Mouse (Mus musculus) bone marrow, adult 2 months (tissue): ENCODE results near the gene Oas3. TPM values are rescaled to one million over a fixed set of nuclear protein-coding genes. Genes with fewer than 3 reads are reported as not detected.

Source experiments
- H3K27ac ChIP-seq: fragments of 200-500 bp; 2 replicates; pipeline ENCODE4 v1.5.1; 2012; ENCODE audit warnings: low read depth, mild to moderate bottlenecking, control low read depth, inconsistent platforms, low read length; ENCODE audit not compliant: control insufficient read depth, poor library complexity, insufficient read depth
- H3K4me1 ChIP-seq: fragments of 200-500 bp; 2 replicates; pipeline ENCODE4 v1.6.1; 2011; ENCODE audit warnings: low read length; ENCODE audit not compliant: control insufficient read depth, insufficient read depth
- H3K4me3 ChIP-seq: fragments of 200-500 bp; replicated peaks from 2 replicates; pipeline ENCODE3; 2011; ENCODE audit warnings: mild to moderate bottlenecking, low read depth, low read length, control low read depth; ENCODE audit not compliant: control insufficient read depth
- CTCF ChIP-seq: fragments of 200-500 bp; IDR thresholded peaks from 2 replicates; pipeline ENCODE4 v1.5.1; 2011; ENCODE audit warnings: low read length, control low read depth; ENCODE audit not compliant: control insufficient read depth, insufficient read depth
- POLR2A ChIP-seq: fragments of 200-500 bp; IDR thresholded peaks from 2 replicates; pipeline ENCODE4 v1.6.1; 2011; ENCODE audit warnings: low read depth, mild to moderate bottlenecking, control low read depth, low read length, borderline replicate concordance; ENCODE audit not compliant: control insufficient read depth
- WGBS: fragments of 180-500 bp; shearing (Covaris S2); methylation state at CpG from one replicate; pipeline ENCODE4 v1.1.7; 2018; 5-methylcytosine and 5-hydroxymethylcytosine counted together
- polyA plus RNA-seq: library from polyadenylated mRNA; stranded (reverse); fragments of >200 nt; gene quantifications from 2 replicates; pipeline ENCODE4 v1.2.4, GENCODE M21; 2011; ENCODE audit warnings: low replicate concordance; ENCODE audit not compliant: missing spikeins, insufficient read depth, insufficient read length

Gene Oas3
- polyA plus RNA-seq, 1 experiment: 19.9 TPM

GRCm38 (mm10) chr5:120711827-120712226, 65.6 kb downstream of the Oas3 start, which contains the start of gene Dtx1:
Gene Dtx1, minus strand, starts transcription at chr5:120711927.
- WGBS: 36% methylated on average over 3 of the region's 3 CpGs

DNA sequence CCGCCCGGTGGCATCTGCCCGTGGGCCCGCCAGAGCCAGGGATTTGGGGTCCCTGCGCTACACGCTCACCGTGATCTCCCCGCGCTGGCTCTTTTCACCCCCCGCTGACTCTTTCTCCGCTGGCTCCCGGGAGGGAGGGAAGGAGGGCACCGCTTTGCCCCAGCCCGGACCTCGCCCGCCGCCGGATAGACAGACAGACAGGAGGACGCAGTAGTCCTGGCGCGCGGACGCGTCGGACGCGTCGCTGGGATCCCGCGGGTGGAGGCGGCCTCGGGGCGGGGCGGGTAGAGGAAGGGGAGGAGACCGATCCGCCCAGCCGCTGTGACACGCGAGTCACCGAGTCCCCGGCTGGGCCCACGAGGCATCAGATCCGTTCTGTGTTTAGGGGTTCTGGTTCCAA, 66.0 kb downstream of the Oas3 start:
- H3K27ac ChIP-seq: no peak overlapping the region
- H3K4me3 ChIP-seq: peak overlapping the region; percentile 44
- H3K4me1 ChIP-seq: no peaks in the 10 kb centered on the region; the same call in 1 of the 2 replicates
- WGBS: 1% methylated on average over 42 of the region's 43 CpGs
- no peak for TF ChIP-seq CTCF
- no peak for TF ChIP-seq POLR2A

More at GRCm38 (mm10) chr5:120711827-120712226, 65.6 kb downstream of the Oas3 start, which contains the start of gene Dtx1:
- TF ChIP-seq CTCF: no peak
- no peak for TF ChIP-seq POLR2A
- Histone ChIP-seq H3K4me3 (peak within 1 kb of the TSS; percentile 44), H3K27ac (no peak within 1 kb of the TSS), H3K4me1 (no peaks in the 10 kb centered on the region; the same call in 1 of the 2 replicates)

- Histone ChIP-seq H3K4me3 (peak overlapping the region; percentile 44), H3K27ac (no peak overlapping the region; the same call in 1 of the 2 replicates), H3K4me1 (no peaks in the 10 kb centered on the region; the same call in 1 of the 2 replicates)
- WGBS: 5% methylated on average over 34 of the region's 34 CpGs
- TF ChIP-seq POLR2A (no peak), CTCF (no peak)
Observed at GRCm38 (mm10) chr5:120710826-120711248, 66.6 kb downstream of the Oas3 start.

GRCm38 (mm10) chr5:120710161-120710825, 67.2 kb downstream of the Oas3 start:
- peak overlapping the region; percentile 3; the same call in 1 of the 2 replicates for H3K27ac ChIP-seq
- TF ChIP-seq CTCF (no peak), POLR2A (no peak)
- H3K4me3 ChIP-seq: peak overlapping the region; percentile 23
- WGBS: 11% methylated on average over 40 of the region's 40 CpGs
- no peaks in the 10 kb centered on the region; the same call in 1 of the 2 replicates for H3K4me1 ChIP-seq

DNA sequence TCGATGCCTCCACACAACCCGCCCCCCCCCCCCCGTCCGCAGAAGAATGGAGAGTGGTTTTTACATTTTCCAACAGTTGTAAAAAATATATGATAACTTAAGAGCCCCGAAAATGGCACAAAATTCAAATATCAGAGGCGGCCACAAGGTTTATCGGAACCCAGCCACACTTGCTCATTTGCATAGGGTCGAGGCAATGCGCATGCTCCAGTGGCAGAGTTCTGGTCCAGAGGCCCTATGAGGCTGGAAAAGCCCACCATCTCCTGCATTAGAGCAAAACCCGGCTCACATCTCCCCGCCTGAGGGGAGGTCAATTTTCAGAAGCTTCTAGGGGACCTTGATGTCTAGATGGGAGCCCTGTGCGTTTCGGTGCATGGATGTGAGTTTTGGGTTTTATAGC, 70.5 kb downstream of the Oas3 start:
- Histone ChIP-seq H3K4me1 (no peaks in the 10 kb centered on the region; the same call in 1 of the 2 replicates), H3K27ac (peak overlapping the region; percentile 23), H3K4me3 (no peak overlapping the region)
- 47% methylated on average over 12 of the region's 13 CpGs for WGBS
- no peak for TF ChIP-seq CTCF

DNA sequence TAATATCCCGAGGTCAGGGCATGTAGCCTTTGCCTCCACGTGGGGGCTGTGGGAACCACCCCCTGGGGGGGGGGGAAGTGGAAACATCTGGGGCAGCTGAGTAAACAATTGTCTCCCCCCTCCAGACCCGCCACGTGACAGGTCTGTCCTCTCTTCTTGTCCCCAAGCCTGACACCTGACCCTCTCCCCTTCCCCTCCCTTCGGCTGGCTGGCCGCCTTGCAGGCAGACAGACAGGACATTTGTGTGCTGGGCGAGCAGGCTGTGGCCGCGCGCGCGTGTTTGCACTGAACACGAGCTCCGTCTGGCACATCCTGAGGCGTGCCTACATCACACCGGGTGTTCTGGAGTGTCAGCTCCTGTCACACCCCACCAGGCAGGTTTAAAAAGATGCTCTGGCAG, 70.9 kb downstream of the Oas3 start:
- Histone ChIP-seq H3K4me3 (no peak overlapping the region), H3K4me1 (no peaks in the 10 kb centered on the region; the same call in 1 of the 2 replicates), H3K27ac (0 out of 2 replicates have a peak overlapping the region, but pooled peaks have one; percentile 48)
- 11% methylated on average over 16 of the region's 16 CpGs for WGBS
- TF ChIP-seq POLR2A: no peak
- no peak for TF ChIP-seq CTCF

GRCm38 (mm10) chr5:120704421-120704820, 73.0 kb downstream of the Oas3 start:
- TF ChIP-seq CTCF: no peak
- TF ChIP-seq POLR2A: no peak
- WGBS: 43% methylated on average over 6 of the region's 6 CpGs
- Histone ChIP-seq H3K27ac (peak overlapping the region; percentile 37), H3K4me3 (no peak overlapping the region), H3K4me1 (no peaks in the 10 kb centered on the region; the same call in 1 of the 2 replicates)

- no peak for TF ChIP-seq CTCF
- no peak for TF ChIP-seq POLR2A
- 68% methylated on average over 3 of the region's 3 CpGs for WGBS
- Histone ChIP-seq H3K27ac (no peak overlapping the region), H3K4me3 (no peak overlapping the region), H3K4me1 (no peaks in the 10 kb centered on the region; the same call in 1 of the 2 replicates)
Observed at GRCm38 (mm10) chr5:120703660-120704059, 73.8 kb downstream of the Oas3 start.

Other genes with a start within 250 kb of the Oas3 start
- gene Tpcn1, start 189.0 kb downstream of the Oas3 start, polyA plus RNA-seq: 34.6 and 46.7 TPM in 2 replicates
- 3.7 and 7.2 TPM in 2 replicates for gene Iqcd, start 188.6 kb downstream of the Oas3 start, polyA plus RNA-seq
- gene Rita1, start 165.1 kb downstream of the Oas3 start, polyA plus RNA-seq: 1.9 and 3.4 TPM in 2 replicates
- 17.2 and 32.0 TPM in 2 replicates for gene Ddx54, start 164.9 kb downstream of the Oas3 start, polyA plus RNA-seq
- not detected in 2 replicates for gene Cfap73, start 143.4 kb downstream of the Oas3 start, polyA plus RNA-seq
- 1.6 and 4.6 TPM in 2 replicates for gene Rasal1, start 128.8 kb downstream of the Oas3 start, polyA plus RNA-seq
- gene Dtx1, start 65.7 kb downstream of the Oas3 start, polyA plus RNA-seq: 2.7 and 3.6 TPM in 2 replicates
- 12.2 and 25.1 TPM in 2 replicates for gene Oas2, start 27.8 kb downstream of the Oas3 start, polyA plus RNA-seq
- 3.7 TPM in 1 of 2 replicates, not detected in the other for gene Oas1e, start 17.9 kb upstream of the Oas3 start, polyA plus RNA-seq
- 9.1 and 12.1 TPM in 2 replicates for gene Oas1c, start 34.9 kb upstream of the Oas3 start, polyA plus RNA-seq
- not detected in 2 replicates for gene Oas1f, start 69.7 kb upstream of the Oas3 start, polyA plus RNA-seq
- gene Oas1h, start 83.8 kb upstream of the Oas3 start, polyA plus RNA-seq: not detected in 2 replicates
- gene Oas1g, start 110.0 kb upstream of the Oas3 start, polyA plus RNA-seq: 10.0 and 23.1 TPM in 2 replicates
- gene Oas1a, start 129.9 kb upstream of the Oas3 start, polyA plus RNA-seq: 4.9 and 8.9 TPM in 2 replicates
- not detected in 2 replicates for gene Oas1d, start 136.9 kb upstream of the Oas3 start, polyA plus RNA-seq
- gene Rph3a, start 232.4 kb upstream of the Oas3 start, polyA plus RNA-seq: not detected in 2 replicates